Mouse (Mus musculus) neural tube, postnatal 0 days (tissue): ENCODE data around the gene Slc35a2. TPM values are rescaled to one million over a fixed set of nuclear protein-coding genes. Genes with fewer than 3 reads are reported as not detected.

Experiments used
- polyA plus RNA-seq: library from polyadenylated mRNA; unstranded; fragments of >200 nt; fragmentation: Nextera tagmentation; extraction: Ambion mirVana; gene quantifications from 2 replicates; pipeline ENCODE4 v1.2.1, GENCODE M21; 2015

Gene Slc35a2
- 50.9 and 54.9 TPM in 2 replicates for polyA plus RNA-seq

GRCm38 (mm10) chrX:7883841-7884567 is at the start of gene Slc35a2:
Gene Slc35a2, plus strand, starts transcription at chrX:7884028.

GRCm38 (mm10) chrX:7841163-7842162 is 42.4 kb upstream of the Slc35a2 start, which contains the start of gene Otud5:
Gene Otud5, plus strand, starts transcription at chrX:7841364.

GRCm38 (mm10) chrX:7878007-7878419 is 5.8 kb upstream of the Slc35a2 start, which contains the start of gene Pim2:
Gene Pim2, plus strand, starts transcription at chrX:7878262.

GRCm38 (mm10) chrX:7898880-7899874 is 15.3 kb downstream of the Slc35a2 start, which contains the start of the genes Pqbp1 and Timm17b:
Gene Pqbp1, minus strand, starts transcription at chrX:7899269.
Gene Timm17b, plus strand, starts transcription at chrX:7899357.

GRCm38 (mm10) chrX:7907735-7908134 is 23.9 kb downstream of the Slc35a2 start, which contains the start of gene Gm10491:
Gene Gm10491, minus strand, starts transcription at chrX:7907835.

GRCm38 (mm10) chrX:7909242-7909641 is 25.4 kb downstream of the Slc35a2 start, which contains the start of gene Gm10490:
Gene Gm10490, plus strand, starts transcription at chrX:7909542.

GRCm38 (mm10) chrX:7919601-7920383 is 36.0 kb downstream of the Slc35a2 start, which contains the start of gene Pcsk1n:
Gene Pcsk1n, plus strand, starts transcription at chrX:7919822.

GRCm38 (mm10) chrX:7928270-7928790 is 44.5 kb downstream of the Slc35a2 start, which contains the start of gene Eras:
Gene Eras, minus strand, starts transcription at chrX:7928607.

Other genes with a start within 250 kb of the Slc35a2 start
- gene Syp, start 245.6 kb upstream of the Slc35a2 start, polyA plus RNA-seq, result 301 and 346 TPM in 2 replicates
- 1.6 and 1.8 TPM in 2 replicates for gene Prickle3, start 226.8 kb upstream of the Slc35a2 start, polyA plus RNA-seq
- 24.1 and 30.5 TPM in 2 replicates for gene Plp2, start 212.6 kb upstream of the Slc35a2 start, polyA plus RNA-seq
- 0.09 TPM in 1 of 2 replicates, not detected in the other for gene Magix, start 202.8 kb upstream of the Slc35a2 start, polyA plus RNA-seq
- gene Gpkow, start 186.9 kb upstream of the Slc35a2 start, polyA plus RNA-seq, result 36.7 and 37.7 TPM in 2 replicates
- 32.1 and 33.5 TPM in 2 replicates for gene Wdr45, start 169.7 kb upstream of the Slc35a2 start, polyA plus RNA-seq
- gene Gm45208, start 161.8 kb upstream of the Slc35a2 start, polyA plus RNA-seq, result 1.1 TPM in 1 of 2 replicates, not detected in the other
- 127 and 148 TPM in 2 replicates for gene Praf2, start 155.6 kb upstream of the Slc35a2 start, polyA plus RNA-seq
- 38.8 and 40.7 TPM in 2 replicates for gene Ccdc120, start 133.1 kb upstream of the Slc35a2 start, polyA plus RNA-seq
- gene Tfe3, start 121.5 kb upstream of the Slc35a2 start, polyA plus RNA-seq, result 21.2 and 23.8 TPM in 2 replicates
- gene Gripap1, start 94.3 kb upstream of the Slc35a2 start, polyA plus RNA-seq, result 52.2 and 56.6 TPM in 2 replicates
- 7.6 and 8.1 TPM in 2 replicates for gene Kcnd1, start 61.7 kb upstream of the Slc35a2 start, polyA plus RNA-seq
- 34.5 and 38.3 TPM in 2 replicates for gene Otud5, start 42.7 kb upstream of the Slc35a2 start, polyA plus RNA-seq
- gene Pim2, start 5.8 kb upstream of the Slc35a2 start, polyA plus RNA-seq, result 27.0 and 30.5 TPM in 2 replicates
- gene Pqbp1, start 15.2 kb downstream of the Slc35a2 start, polyA plus RNA-seq, result 190 and 200 TPM in 2 replicates
- gene Timm17b, start 15.3 kb downstream of the Slc35a2 start, polyA plus RNA-seq, result 124 and 134 TPM in 2 replicates
- not detected in 2 replicates for gene Gm10491, start 23.8 kb downstream of the Slc35a2 start, polyA plus RNA-seq
- not detected in 2 replicates for gene Gm10490, start 25.5 kb downstream of the Slc35a2 start, polyA plus RNA-seq
- gene Pcsk1n, start 35.8 kb downstream of the Slc35a2 start, polyA plus RNA-seq, result 611 and 654 TPM in 2 replicates
- not detected in 2 replicates for gene Eras, start 44.6 kb downstream of the Slc35a2 start, polyA plus RNA-seq
- gene Hdac6, start 63.9 kb downstream of the Slc35a2 start, polyA plus RNA-seq, result 43.4 and 50.9 TPM in 2 replicates
- gene Gata1, start 94.0 kb downstream of the Slc35a2 start, polyA plus RNA-seq, result not detected in 2 replicates
- 1.4 TPM in 2 replicates for gene Glod5, start 134.5 kb downstream of the Slc35a2 start, polyA plus RNA-seq
- 26.7 and 27.2 TPM in 2 replicates for gene Suv39h1, start 190.7 kb downstream of the Slc35a2 start, polyA plus RNA-seq
- gene Was, start 206.5 kb downstream of the Slc35a2 start, polyA plus RNA-seq, result 0.34 and 0.41 TPM in 2 replicates
- 49.8 and 57.2 TPM in 2 replicates for gene Wdr13, start 248.9 kb downstream of the Slc35a2 start, polyA plus RNA-seq